Mouse (Mus musculus) c-Kit-positive CD71-positive TER-119-positive erythroid progenitor cells, embryonic 14.5 days (primary cell): ENCODE data around the gene Ddb1.
"Not testable (repeated sequence)": the region's sequence is repeated elsewhere in the genome, so short reads cannot be mapped to it uniquely, and the experiment has no call there.

Source experiments
- DNase-seq: peaks from one replicate; pipeline ENCODE4 v3.0.0-alpha.2; 2013; ENCODE audit warnings: low spot score

Gene Ddb1

DNA sequence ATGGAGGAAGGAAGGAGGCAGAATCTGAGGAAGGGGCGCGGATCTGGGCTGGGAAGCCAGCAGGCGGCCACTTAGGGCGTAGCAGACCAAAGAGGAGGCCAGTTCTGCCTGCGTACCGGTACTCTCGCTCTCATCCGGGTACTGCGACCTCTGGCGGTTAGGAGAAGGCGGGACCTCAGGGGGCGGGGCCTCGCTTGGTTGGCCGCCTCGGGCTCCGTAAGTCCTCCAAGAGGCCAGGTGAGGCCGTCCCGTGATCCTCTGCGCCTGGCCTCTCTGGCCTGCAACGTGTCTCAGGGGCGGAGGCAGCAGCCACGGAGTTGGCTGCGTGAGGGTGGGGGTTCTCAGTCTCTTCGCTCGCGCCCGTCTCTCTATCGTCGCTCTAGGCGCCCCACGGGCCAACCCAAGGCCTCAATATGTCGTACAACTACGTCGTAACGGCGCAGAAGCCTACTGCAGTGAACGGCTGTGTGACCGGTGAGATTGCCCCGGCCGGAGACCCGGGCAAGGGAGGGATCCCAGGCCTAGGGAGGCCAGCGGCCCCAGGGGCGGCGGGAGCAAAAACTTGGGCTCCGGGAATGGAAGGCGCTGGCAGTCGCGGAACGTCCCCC lies at the start of gene Ddb1, which contains the start of gene Tkfc:
Ddb1 (plus strand) TSS at position 35 of the 608 bp plus-strand sequence.
Tkfc (minus strand) TSS at position 362 of the 608 bp plus-strand sequence.
- peak; percentile 98 for DNase-seq

- peak; percentile 72 for DNase-seq
These were observed 49.3 kb upstream of the Ddb1 start, which contains the start of gene Tmem216 for GRCm38 (mm10) chr19:10555624-10556510. Gene Tmem216 (minus strand): TSS chr19:10556238.

DNA sequence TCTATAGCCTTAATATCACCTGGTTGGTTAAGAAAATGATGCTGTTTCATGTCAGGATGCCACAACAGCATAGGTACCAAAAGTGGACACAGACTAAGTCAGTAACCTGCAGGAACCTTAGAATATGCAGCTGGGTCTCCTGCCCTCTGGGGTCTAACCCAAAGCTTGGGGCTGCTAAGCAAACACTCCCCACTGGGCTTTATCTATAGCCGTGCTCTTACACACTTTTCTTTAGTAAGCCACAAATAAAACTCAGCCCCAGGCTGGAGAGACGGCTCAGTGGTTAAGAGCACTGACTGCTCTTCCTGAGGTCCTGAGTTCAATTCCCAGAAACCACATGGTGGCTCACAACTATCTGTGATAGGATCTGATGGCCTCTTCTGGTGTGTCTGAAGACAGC lies 48.1 kb upstream of the Ddb1 start:
- DNase-seq, result no peak

DNA sequence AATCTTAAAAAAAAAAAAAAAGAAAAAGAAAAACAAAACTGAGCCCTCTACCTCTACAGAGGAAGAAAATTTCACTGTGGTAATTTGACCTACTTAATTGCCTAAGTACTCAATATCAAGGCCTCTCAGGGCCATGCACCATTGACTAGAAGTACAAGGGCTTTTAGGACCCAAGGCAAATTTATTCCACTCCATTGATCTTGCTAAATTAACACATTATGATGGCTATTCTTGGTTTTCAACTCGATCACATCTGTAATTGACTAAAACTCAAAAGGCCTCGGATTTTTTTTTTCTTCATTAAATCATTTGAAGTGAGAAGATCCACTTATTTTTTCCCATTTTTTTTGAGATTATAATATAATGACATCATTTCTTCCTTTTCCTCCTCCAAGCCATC lies 47.7 kb upstream of the Ddb1 start:
- no peak for DNase-seq

DNA sequence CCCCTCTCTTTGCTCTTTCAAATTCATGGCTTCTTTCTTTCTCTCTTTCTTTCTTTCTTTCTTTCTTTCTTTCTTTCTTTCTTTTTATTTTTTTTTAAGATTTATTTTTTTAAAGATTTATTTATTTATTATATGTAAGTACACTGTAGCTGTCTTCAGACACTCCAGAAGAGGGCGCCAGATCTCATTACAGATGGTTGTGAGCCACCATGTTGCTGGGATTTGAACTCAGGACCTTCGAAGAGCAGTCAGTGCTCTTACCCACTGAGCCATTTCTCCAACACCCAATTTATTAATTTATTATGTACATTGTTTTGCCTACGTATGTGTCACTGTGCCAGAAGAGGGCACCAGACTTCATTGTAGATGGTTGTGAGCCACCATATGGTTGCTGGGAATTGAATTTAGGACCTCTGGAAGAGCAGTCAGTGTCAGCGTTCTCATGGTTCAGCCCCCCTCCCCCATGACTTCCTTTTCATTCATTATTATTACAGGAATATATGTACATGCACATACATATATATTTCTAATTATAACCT lies 47.2 kb upstream of the Ddb1 start:
- DNase-seq, result not testable (repeated sequence)

- DNase-seq, result no peak
These were observed 45.0 kb upstream of the Ddb1 start for GRCm38 (mm10) chr19:10560108-10560507.

DNA sequence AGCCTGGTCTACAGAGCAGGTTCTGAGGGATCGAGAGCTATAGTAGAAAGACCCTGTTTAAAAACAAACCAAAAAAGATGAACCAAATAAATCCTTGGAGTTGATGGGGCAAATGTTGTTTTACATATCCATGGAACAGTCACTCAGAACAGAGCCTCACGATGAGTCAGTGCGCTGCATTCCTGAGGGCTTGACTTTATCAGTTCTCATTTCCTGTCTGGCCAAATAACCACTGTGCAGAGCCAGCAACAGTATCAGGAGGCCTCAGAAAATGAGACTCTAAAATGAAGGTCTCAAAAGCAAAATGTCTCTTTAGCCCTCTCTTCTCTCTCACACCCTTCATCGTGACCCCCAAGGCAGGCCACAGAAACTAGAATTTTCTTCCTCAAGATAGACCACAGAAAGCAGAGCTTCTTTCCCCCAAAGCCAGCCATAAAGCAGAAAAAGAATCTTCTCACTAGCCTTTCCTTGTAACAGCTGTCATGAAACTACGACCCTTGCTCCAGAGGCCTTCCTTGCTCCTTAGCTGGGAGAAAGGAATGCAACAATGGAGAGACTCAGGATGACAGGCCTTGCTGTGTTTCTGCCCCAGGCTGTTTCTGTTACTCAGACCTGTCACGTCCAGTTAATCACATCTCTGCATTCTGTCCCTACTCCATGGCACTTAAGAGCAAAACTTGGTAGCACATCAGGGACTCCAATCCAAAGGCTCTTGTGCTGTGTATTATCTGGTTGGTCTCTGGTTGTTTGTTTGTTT lies 43.4 kb upstream of the Ddb1 start:
- DNase-seq, result no peak

GRCm38 (mm10) chr19:10562351-10562750 lies 42.8 kb upstream of the Ddb1 start:
- no peak for DNase-seq

DNA sequence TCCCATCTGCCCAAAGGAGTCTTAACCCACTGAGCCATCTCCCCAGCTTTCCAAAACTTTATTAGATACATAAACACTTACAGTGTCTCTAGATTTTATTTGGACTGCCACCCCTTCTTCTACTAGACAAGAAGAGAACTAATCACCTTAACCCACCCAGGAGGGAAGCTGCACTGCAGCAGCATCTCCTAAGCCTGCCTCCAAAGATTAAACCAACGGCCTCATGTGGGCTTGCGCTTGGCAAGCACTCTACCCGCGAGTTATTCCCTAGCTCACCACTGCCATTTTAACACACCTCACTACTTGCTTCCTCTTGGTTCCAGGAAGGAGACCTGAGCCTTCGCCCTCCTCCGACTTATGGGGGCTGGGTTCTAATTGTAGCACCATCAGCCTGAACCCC lies 40.8 kb upstream of the Ddb1 start:
- DNase-seq, result no peak

DNA sequence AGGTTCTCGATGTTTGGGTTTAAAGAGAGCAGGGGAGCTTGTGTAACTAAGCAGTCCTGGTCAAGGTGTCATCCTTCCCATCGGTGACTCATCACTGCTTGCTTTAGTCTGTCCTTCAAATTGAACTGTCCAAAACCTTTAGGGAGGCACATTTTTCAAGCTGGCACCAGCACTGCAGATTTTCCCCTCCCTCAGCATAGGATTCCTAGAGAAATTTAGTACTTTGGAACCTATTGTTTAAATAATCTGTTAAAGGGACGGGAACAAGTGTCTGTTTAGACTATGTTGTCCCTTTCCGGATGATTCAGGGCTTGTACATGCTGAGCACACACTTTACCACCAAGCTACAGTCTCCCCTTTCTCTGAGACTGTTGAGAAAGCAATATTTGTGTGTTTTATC lies 39.9 kb upstream of the Ddb1 start:
- no peak for DNase-seq

DNA sequence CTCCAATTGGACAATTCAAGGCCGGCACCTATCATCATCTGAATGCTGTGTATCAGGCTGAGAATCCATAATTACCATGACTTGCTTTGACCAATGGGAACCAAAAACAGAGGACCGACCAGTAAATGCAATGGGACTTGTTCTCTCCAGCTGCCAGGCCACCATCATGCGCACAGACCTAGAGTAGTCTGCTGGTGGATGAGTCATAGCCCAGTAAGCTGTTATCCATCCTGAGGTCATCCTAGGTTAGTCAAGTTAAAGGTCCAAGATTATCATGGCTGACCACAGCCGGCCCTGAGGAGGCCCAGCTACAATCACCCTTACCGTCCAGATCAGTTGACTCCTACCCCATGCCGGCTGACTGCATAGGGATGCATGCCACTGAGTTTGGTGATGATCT lies 35.5 kb upstream of the Ddb1 start:
- no peak for DNase-seq

DNA sequence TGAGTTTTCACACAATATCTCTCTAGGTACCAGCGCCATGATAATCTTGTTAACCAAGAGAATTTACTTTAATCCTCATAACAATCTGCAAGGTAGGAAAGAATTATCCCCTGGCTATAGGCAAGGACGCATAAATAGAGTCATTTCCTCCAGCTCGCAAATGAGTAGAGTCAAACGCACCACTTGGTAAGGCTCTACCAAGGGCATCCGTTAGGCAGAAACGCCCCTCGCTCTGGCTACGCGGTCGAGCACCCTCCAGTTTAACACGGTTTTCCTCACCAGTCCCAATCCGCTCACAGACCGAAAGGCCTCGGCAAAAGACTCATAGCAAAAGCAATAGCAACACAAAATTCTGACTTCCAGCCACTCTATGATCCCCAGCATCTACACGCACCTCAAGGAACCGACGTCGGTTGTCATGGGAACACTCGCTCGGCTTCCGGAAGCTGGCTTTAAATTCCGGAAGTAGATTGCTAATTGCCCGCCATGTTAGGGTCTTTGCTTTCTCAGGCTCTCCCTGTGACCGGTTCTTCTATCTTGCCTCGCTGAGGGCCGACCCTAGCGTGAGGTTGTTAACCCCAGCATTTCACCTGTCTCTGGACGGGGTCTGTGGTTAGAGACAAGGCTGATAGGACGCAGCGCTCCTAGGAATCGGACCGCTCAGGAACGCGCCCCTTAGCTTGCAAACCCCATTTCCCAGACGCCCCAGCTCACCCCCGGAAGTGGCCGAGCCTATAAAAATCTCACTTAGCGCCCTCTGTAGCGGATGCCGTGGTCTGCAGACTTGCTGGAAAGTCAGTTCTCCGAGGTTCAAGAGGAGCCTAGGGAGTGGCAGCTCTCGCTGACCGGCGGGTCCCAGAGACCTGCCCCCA lies 28.2 kb upstream of the Ddb1 start, which contains the start of the genes Cyb561a3 and Tmem138:
Cyb561a3 (plus strand) TSS at position 483 of the 872 bp plus-strand sequence.
Tmem138 (minus strand) TSS at position 673 of the 872 bp plus-strand sequence.
- DNase-seq, result peak; percentile 95

DNA sequence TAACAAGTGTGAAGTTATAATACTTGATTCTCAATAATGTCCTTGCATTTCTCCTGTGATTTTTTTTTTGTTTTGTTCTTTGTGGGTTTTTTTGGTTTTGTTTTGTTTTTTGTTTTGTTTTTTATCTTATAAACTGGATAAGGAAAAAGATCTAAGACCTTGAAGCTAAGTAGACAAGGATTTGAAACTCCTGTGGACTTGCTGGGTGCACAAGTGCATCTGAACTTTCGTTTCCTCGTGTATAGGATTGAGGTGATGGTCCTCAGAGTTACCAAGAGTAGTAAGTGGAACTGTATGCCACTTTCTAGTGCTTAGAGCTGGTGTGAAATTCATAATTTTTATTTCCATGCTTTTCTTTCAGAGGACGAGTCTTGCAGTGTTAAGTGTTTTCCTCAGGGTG lies 25.0 kb upstream of the Ddb1 start:
- no peak for DNase-seq

DNA sequence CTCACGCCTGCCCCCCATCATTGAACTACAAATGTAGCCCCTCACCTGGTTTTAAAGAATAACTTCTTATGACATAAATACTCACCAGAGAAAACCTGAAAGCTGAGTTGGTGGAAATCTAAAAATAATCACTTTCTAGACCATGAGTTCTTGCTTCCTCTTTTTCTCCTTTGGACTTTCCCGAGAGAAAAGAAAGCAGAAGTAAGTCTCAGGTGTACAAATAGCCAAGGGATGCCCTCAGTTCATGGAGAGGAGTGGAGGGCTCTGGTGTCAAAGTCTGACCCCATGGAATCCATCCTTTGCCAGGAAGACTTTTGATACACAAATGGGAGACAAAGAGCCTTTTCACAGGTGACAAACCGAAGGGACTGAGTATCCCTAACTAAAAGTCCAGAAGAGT lies 24.4 kb upstream of the Ddb1 start:
- no peak for DNase-seq

DNA sequence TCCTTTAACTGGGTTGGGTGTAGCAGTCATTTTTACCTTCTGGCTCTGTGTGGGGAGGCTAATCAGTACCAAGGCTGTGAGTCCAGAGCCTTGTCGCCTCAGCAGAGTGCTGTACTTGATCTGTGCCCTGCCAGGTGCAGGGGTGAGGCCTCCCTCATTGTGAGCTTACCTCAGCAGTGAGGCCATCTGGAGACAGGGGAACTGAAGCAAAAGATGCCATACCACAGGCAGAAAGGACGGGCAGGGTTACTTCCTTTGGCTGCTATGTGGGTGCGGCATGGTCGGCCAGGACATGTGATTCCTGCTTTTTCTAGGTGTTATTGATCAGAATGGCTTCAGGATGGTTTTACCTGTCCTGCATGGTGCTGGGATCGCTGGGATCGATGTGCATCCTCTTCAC lies 23.1 kb upstream of the Ddb1 start:
- DNase-seq, result no peak

DNA sequence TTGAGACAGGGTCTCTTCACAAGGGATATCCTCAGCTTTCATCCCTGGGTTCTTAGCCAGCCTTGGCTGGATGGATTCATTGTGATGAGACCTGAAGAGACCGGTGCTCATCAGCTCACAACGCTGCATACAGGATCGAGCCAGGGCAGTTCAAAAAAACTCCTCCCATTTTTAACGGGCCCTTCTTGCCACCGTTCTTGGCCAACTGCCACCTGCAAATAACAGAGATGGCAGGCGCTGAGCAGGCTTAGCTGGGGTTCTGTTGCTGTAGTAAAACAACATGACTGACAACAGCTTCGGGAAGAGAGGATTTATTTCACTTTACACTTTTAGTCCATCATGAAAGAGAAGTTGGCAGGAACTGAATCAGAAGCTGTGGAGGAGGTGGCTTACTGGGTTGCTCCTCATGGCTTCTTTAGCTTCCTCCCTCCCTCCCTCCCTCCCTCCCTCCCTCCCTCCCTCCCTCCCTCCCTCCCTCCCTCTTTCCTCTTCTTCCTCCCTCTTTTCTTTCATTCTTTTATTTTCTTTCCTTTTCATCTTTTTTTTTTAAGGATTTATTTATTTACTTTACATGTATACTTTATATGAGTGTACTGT lies 21.5 kb upstream of the Ddb1 start:
- no peak for DNase-seq

GRCm38 (mm10) chr19:10585112-10585511 lies 20.0 kb upstream of the Ddb1 start:
- no peak for DNase-seq

GRCm38 (mm10) chr19:10587231-10587630 lies 17.9 kb upstream of the Ddb1 start:
- no peak for DNase-seq

DNA sequence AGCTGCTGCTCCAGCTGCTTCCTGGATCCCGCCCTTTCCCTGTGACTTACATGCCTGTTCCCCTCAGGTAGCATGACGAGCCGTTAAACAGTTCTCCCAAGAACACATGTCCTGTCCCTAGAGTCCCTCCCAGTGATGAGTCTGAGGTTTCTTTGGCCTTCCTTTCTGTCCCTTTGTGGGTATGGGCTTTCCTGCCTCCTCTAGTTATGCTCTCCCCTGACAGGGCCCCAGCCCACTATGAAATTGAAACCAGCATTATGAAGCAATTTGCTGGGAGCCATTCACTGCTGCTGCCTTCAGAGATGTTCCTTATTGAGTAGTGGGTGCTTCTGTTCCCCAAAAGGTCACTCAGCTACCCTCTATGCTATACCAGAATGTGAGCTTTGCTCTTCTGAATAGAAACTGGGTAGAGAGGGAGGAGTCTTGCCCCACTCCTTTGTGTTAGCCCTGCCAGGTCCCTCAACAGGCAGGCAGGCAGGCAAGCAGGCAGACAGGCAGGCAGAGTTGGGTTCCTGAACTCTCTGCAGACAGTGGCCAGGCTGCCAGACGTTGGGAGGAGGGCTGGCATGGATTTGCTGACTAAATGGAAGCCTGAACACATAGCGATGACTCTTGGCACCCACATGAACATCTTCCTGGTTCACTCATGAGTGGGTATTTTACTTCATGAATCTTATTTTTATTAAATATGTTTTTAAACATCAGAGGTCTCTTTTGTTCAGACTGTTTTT lies 15.8 kb upstream of the Ddb1 start:
- no peak for DNase-seq

- no peak for DNase-seq
These were observed 14.8 kb upstream of the Ddb1 start for GRCm38 (mm10) chr19:10590301-10590700.
